Mouse (Mus musculus): ENCODE measurements at regions not wholly inside any gene's neighbourhood (a gene's known extent, or its start where the extent isn't known, plus 50 kb on each side); places are given as distances from the start of the nearest gene placed in this dataset.
"Not testable (repeated sequence)": the region's sequence is repeated elsewhere in the genome, so short reads cannot be mapped to it uniquely, and the experiment has no call there.

DNA sequence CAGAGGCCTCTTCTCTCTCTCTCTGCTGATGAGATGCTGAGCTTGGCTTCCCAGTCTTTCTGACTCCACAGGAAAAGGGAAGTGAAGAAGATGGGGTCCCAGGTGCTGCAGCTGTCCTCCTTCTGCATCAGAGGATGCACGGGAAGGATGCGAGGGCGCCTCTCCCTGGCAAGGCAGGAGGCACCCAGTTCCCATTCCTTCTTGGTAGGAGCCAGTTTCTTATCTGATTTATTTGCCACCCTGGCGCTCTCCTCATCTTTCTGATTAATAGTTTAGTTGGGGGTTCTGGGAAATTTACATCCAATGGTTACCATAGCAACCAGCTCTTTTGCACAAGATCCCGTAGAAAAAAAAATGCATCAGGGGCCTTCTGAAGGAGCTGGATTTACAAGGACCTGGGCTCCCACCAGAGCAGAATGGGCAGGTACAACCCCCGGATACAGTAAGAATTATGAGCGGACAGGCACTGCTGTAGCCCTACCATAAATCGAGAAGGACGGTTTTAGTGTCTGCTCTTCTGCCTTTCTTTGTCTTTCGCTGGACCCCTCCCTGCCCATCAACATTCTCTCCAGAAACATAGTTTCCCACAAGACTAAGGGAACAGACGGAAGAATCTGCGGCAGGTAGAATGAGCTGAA lies 107.2 kb upstream of the Shb start:
- Histone ChIP-seq H3K36me3 (no peaks in the 10 kb centered on the region), H3K27me3 (no peaks in the 10 kb centered on the region), H3K27ac (replicated peaks) (peak overlapping the region; percentile 86), H3K4me3 (no peak overlapping the region), H3K9ac (no peak overlapping the region), H3K4me2 (peak overlapping the region; percentile 21; the same call in 1 of the 2 replicates), H3K4me1 (replicated peaks) (peaks cover 38% of the 10 kb centered on the region), H3K9me3 (0 out of 2 replicates have a peak, but pooled peaks cover 7% of the 10 kb centered on the region)
- peak; percentile 72 for ATAC-seq (ENCODE audit: low read depth)
- 37% methylated on average over 12 of the region's 12 CpGs for WGBS

DNA sequence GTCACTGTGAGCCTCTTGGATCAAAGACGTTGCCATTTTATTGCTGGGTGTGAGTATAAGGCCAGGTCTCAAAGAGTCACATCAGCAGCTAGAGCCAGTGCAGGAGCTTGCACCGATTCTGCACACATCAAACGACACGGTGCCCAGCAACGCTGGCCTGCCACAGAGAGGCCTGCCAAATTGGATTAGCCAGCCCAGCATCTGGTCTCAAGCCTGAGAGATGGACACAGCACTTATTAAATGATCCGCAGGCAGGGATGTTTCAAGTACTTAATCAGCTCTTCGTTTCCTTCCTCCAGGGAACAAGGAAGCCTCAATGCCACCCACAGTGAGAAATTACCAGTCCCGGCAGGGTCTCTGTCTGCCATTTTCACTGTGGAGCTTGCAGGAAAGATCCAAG lies 106.1 kb upstream of the Shb start:
- WGBS = 50% methylated on average over 8 of the region's 8 CpGs
- H3K9me3 ChIP-seq = 0 out of 2 replicates have a peak, but pooled peaks cover 7% of the 10 kb centered on the region
- no peak overlapping the region for H3K4me2 ChIP-seq
- peaks cover 4% of the 10 kb centered on the region; the same call in 1 of the 2 replicates for H3K27me3 ChIP-seq
- H3K9ac ChIP-seq = no peak overlapping the region
- H3K27ac ChIP-seq (replicated peaks) = peak overlapping the region; percentile 86
- H3K4me1 ChIP-seq (replicated peaks) = peaks cover 38% of the 10 kb centered on the region
- no peak for ATAC-seq (ENCODE audit: low read depth)
- H3K36me3 ChIP-seq = no peaks in the 10 kb centered on the region
- H3K4me3 ChIP-seq = no peak overlapping the region

DNA sequence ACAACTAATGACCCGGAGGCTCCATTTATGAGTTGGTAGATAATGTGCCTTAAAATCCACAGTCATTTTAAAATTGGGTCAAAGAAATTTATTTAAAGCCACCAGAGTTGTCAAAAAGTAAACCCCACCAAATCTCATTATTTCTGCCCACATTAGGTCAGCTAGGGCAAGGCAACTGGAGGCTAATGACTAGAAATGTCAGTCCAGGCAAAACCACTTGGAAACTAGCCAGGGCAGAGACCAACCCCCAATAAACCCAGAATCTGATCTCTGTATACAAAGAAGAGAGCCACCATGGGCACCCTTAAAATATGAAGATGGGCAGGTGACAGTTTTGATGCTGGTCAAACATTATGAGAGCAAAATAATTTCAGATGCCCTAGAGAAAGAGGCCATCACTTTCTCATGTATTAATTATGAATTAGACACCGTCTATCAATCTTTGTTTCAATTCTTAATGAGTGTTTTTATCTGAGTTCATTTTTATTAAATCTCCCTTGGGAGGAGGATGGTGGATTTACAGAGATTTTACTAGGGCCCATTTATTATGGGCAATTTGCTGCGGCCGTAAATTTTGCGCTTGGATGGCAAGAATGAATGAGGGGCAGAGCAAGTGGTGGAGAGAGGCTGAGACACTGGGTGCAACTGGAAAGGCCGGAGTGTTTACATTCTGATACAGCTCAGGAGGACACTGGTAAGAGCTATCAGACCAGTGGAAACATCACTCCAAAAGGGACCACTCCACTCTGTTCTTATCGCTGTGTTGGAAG lies 99.2 kb upstream of the Shb start:
- H3K36me3 ChIP-seq = no peaks in the 10 kb centered on the region
- no peak overlapping the region for H3K27ac ChIP-seq (replicated peaks)
- H3K9ac ChIP-seq = no peak overlapping the region
- peaks cover 27% of the 10 kb centered on the region for H3K4me1 ChIP-seq (replicated peaks)
- no peak for ATAC-seq (ENCODE audit: low read depth)
- no peak overlapping the region for H3K4me2 ChIP-seq
- H3K4me3 ChIP-seq = no peak overlapping the region
- 26% methylated on average over 7 of the region's 7 CpGs for WGBS
- peaks cover 32% of the 10 kb centered on the region for H3K27me3 ChIP-seq
- H3K9me3 ChIP-seq = 0 out of 2 replicates have a peak, but pooled peaks cover 4% of the 10 kb centered on the region

DNA sequence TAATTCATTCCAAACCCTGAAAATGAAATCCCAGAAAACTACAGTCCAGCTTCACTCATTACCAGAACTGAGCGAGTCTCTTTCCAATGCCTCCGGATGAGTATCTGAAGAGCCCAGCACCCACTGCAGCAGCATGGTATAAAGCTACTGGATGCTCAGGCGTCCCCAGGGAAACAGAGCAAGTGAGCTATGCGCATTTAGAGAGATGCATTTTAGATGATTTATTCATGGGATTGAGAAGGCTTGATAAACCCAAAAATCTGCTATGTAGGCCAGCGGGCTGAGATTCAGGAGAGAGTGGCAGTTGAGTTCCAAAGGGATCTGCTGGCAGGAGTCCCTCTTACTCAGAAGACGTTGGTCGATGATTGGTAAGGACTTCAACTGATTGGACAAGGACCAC lies 93.4 kb upstream of the Shb start:
- peaks cover 26% of the 10 kb centered on the region for H3K27me3 ChIP-seq
- WGBS = 88% methylated on average over 7 of the region's 7 CpGs

DNA sequence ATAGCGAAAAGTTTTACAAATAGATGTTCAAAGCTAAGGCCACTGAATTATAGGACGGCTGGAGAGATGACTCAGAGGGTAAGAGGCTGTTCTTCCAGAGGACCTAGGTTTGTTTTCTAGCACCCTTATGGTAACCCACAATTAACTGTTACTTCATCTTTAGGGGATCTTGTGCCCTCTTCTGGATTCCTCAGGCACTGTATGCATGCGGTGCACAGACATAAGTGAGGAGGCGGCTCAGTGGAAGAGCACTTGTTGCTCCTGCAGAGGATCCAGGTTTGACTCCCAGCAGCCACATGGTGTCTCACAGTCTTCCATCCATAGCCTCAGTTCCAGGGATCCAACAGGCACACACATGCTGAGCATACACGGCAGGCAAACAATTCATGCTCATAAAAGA lies 89.7 kb upstream of the Shb start:
- Histone ChIP-seq H3K9me3 (no peaks in the 10 kb centered on the region), H3K27me3 (peaks cover 2% of the 10 kb centered on the region; the same call in 1 of the 2 replicates), H3K4me3 (no peak overlapping the region), H3K36me3 (no peaks in the 10 kb centered on the region), H3K27ac (replicated peaks) (no peak overlapping the region), H3K9ac (no peak overlapping the region), H3K4me2 (no peak overlapping the region), H3K4me1 (replicated peaks) (no peaks in the 10 kb centered on the region)
- 86% methylated on average over 5 of the region's 5 CpGs for WGBS
- no peak for ATAC-seq (ENCODE audit: low read depth)

More for the DNA sequence above, 93.4 kb upstream of the Shb start:
- ATAC-seq (ENCODE audit: low read depth) = no peak
- no peaks in the 10 kb centered on the region for H3K9me3 ChIP-seq
- no peak overlapping the region for H3K4me3 ChIP-seq
- H3K27ac ChIP-seq (replicated peaks) = no peak overlapping the region
- H3K4me1 ChIP-seq (replicated peaks) = peaks cover 12% of the 10 kb centered on the region; the same call in 1 of the 2 replicates
- no peak overlapping the region for H3K4me2 ChIP-seq
- H3K9ac ChIP-seq = no peak overlapping the region
- H3K36me3 ChIP-seq = no peaks in the 10 kb centered on the region

DNA sequence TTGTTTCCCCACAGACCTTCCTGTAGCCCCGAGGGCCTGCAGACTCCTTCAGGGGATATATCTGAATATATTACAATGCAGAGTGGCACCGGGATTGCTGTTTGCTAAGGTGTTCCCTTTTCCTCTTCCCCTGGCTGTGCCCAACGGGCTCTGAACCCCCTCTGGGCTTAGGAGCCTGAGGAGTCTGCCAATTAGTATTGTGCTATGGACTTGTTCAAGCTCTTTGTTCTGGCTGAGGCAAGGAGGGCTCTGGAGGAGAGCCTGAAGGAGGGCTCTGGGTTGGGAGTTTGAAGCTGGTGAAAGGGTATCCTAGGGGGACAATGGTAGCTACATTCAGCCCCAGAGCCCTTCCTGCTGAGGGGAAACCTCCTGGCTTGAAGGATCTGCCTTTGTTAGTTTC lies 84.9 kb upstream of the Shb start:
- Histone ChIP-seq H3K4me1 (replicated peaks) (no peaks in the 10 kb centered on the region), H3K4me3 (no peak overlapping the region), H3K27me3 (no peaks in the 10 kb centered on the region), H3K36me3 (no peaks in the 10 kb centered on the region), H3K9me3 (no peaks in the 10 kb centered on the region), H3K9ac (no peak overlapping the region), H3K27ac (replicated peaks) (no peak overlapping the region), H3K4me2 (no peak overlapping the region)
- 38% methylated on average over 3 of the region's 3 CpGs for WGBS
- no peak for ATAC-seq (ENCODE audit: low read depth)

DNA sequence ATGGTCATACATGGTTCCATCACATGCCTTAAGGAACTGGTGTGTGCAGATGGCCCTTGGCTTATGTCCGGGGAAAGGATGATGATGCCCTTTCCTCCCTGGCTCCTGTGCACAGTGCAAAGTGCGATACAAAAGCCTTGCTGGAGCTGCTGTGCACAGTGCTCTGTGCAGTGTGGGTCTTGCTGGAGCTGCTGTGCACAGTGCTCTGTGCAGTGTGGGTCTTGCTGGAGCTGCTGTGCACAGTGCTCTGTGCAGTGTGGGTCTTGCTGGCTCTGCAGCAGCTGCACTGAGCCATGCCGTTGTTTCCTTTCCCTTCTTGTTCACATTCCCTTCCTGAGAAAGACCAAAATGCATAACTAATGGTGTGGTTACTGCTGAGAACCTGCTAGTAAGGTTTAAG lies 81.2 kb upstream of the Shb start:
- H3K36me3 ChIP-seq; H3K27me3 ChIP-seq; H3K9me3 ChIP-seq; H3K27ac ChIP-seq (replicated peaks); H3K4me2 ChIP-seq; H3K4me1 ChIP-seq (replicated peaks); H3K4me3 ChIP-seq; ATAC-seq (ENCODE audit: low read depth); H3K9ac ChIP-seq: not testable (repeated sequence)
- WGBS = 70% methylated on average over 3 of the region's 3 CpGs

DNA sequence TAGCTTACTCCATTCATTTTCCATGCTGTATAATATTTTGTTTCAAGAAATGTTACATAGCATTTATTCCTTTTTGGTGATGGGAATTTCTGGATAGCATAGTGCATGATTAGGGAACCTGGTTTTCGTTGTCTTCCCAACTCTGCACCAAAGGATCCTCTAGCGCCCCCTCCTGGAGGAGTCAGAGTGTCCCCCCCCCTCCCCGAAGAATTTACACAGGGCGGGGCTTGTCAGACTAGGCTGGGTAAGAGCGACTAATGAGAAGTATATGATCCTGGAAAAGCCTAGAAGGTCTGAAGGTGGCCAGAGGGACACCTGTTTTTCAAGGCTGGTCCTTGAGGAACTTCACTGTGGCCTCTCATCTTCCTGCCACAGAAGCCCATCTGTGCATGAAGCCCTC lies 79.9 kb upstream of the Shb start:
- Histone ChIP-seq H3K4me3 (no peak overlapping the region), H3K4me2 (no peak overlapping the region), H3K36me3 (no peaks in the 10 kb centered on the region), H3K4me1 (replicated peaks) (no peaks in the 10 kb centered on the region), H3K27me3 (no peaks in the 10 kb centered on the region; the same call in 1 of the 2 replicates), H3K9me3 (no peaks in the 10 kb centered on the region), H3K27ac (replicated peaks) (no peak overlapping the region), H3K9ac (no peak overlapping the region)
- 51% methylated on average over 5 of the region's 5 CpGs for WGBS
- no peak for ATAC-seq (ENCODE audit: low read depth)

DNA sequence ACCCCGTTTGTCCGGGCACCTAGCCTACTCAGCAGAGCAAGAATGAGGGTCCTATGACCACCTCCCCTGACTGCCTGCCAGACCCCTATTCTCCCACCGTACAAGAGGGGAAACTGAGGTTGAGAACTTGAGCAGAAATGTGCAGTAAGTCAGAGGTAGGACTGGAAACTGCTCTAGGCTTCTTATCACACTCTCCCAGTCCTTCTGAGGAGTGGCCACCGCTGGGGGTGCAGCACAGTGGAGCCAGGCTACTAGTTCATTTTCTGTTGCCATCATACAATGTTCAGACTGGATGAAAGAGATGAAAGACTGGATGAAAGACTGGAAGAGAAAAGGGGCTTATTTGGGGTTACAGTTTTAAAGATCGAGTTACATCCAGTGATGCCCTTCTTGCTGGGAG lies 78.7 kb upstream of the Shb start:
- no peaks in the 10 kb centered on the region; the same call in 1 of the 2 replicates for H3K27me3 ChIP-seq
- 93% methylated on average over 5 of the region's 5 CpGs for WGBS
- H3K4me1 ChIP-seq (replicated peaks) = 0 out of 2 replicates have a peak, but pooled peaks cover 6% of the 10 kb centered on the region
- no peak for ATAC-seq (ENCODE audit: low read depth)
- H3K36me3 ChIP-seq = no peaks in the 10 kb centered on the region
- H3K27ac ChIP-seq (replicated peaks) = no peak overlapping the region
- no peak overlapping the region for H3K9ac ChIP-seq
- no peak overlapping the region for H3K4me2 ChIP-seq
- no peak overlapping the region for H3K4me3 ChIP-seq
- no peaks in the 10 kb centered on the region for H3K9me3 ChIP-seq

DNA sequence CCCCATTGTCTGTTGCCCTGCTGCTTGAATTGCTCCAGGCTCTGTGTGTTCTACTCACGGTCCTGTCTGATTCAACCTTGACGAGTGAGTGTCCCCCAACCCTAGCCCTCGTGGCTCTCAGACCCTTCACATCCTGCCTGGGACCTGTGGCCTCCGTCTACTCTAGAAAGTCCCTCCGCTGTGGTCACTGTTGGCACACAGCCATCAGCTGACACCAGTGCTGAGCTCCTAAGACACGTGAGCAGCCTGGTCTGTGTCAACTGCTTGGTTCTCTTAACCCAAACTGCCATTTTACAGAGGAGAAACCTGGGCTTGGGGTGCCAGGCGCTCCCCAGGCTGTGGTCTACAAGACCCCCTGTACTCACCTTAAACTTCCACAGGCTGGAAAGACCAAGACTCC lies 74.3 kb upstream of the Shb start:
- Histone ChIP-seq H3K9ac (no peak overlapping the region), H3K36me3 (no peaks in the 10 kb centered on the region), H3K4me3 (no peak overlapping the region), H3K4me2 (no peak overlapping the region), H3K27me3 (no peaks in the 10 kb centered on the region; the same call in 1 of the 2 replicates), H3K27ac (replicated peaks) (no peak overlapping the region), H3K4me1 (replicated peaks) (0 out of 2 replicates have a peak, but pooled peaks cover 6% of the 10 kb centered on the region), H3K9me3 (no peaks in the 10 kb centered on the region)
- 56% methylated on average over 7 of the region's 7 CpGs for WGBS
- ATAC-seq (ENCODE audit: low read depth) = no peak

DNA sequence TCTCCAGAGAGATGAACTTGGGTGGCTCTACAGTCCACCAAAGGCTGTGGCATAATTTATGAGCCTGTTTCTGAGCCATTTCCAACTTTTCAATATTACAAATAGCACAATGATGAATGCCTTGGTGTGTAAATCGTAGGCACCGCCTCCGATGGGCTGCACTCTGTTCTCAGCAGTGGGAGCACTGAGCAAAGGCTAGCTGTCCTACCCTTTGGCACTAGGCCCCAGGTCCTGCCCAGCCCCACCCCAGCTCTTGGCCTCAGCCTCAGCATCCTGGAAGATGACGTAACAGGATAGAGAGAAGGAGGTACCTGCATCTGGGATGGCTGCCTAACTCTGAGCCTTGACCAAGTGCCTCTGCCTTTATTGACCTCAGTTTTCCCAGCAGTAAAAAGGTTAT lies 73.4 kb upstream of the Shb start:
- Histone ChIP-seq H3K36me3 (no peaks in the 10 kb centered on the region), H3K27me3 (no peaks in the 10 kb centered on the region; the same call in 1 of the 2 replicates), H3K4me1 (replicated peaks) (peaks cover 8% of the 10 kb centered on the region), H3K9me3 (no peaks in the 10 kb centered on the region), H3K9ac (no peak overlapping the region), H3K4me3 (no peak overlapping the region), H3K27ac (replicated peaks) (no peak overlapping the region), H3K4me2 (no peak overlapping the region)
- no peak for ATAC-seq (ENCODE audit: low read depth)
- 63% methylated on average over 4 of the region's 4 CpGs for WGBS

DNA sequence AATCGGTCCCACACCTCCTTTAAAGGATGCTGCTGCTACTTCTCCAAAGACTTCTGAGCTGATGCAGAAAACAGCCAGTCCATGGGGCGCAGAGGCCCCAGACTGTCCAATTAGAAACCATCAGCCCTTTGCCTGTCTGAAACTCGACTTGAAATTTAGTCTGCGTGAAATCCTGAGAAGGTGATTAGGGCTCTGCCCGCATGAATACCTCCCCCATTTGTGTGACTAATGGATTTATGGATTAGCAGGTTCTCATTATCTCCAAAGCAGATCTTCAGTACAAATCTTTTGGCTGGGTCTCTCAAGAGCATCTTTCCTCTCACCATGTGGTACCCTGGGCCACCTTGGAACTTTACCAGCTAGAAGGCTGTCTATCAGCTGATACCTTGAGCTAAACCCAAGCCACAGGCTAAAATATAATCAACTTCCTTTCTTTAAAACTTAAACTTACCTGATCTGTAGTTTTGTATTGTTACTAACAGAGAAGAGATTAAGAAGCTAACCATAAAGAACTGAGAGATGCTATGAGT lies 72.1 kb upstream of the Shb start:
- 76% methylated on average over 5 of the region's 5 CpGs for WGBS
- no peak overlapping the region for H3K9ac ChIP-seq
- no peaks in the 10 kb centered on the region; the same call in 1 of the 2 replicates for H3K27me3 ChIP-seq
- H3K4me1 ChIP-seq (replicated peaks) = peaks cover 12% of the 10 kb centered on the region
- no peaks in the 10 kb centered on the region for H3K9me3 ChIP-seq
- H3K4me2 ChIP-seq = no peak overlapping the region
- no peak for ATAC-seq (ENCODE audit: low read depth)
- H3K27ac ChIP-seq (replicated peaks) = no peak overlapping the region
- no peak overlapping the region for H3K4me3 ChIP-seq
- H3K36me3 ChIP-seq = no peaks in the 10 kb centered on the region
